Mouse (Mus musculus) midbrain, embryonic 12.5 days (tissue): ENCODE data around the gene Nol3. TPM values are rescaled to one million over a fixed set of nuclear protein-coding genes. Genes with fewer than 3 reads are reported as not detected.
A peak's percentile ranks its signal among the peaks of the same experiment; 100 is the strongest.

Experiments
- ATAC-seq: fragments of 200-750 bp; cut with Nextera tagmentation; 2 replicates; pipeline ENCODE4 v1.8.0; 2017; ENCODE audit warnings: low read depth, moderate TSS enrichment, moderate library complexity; ENCODE audit not compliant: low FRiP score
- H3K27ac ChIP-seq: fragments of 300-500 bp; sonication (generic); replicated peaks from 2 replicates; pipeline ENCODE4 v1.5.1; 2016; ENCODE audit warnings: mild to moderate bottlenecking
- H3K27me3 ChIP-seq: fragments of 300-500 bp; sonication (generic); 2 replicates; pipeline ENCODE4 v1.6.1; 2016; ENCODE audit warnings: mild to moderate bottlenecking
- H3K36me3 ChIP-seq: fragments of 300-500 bp; sonication (generic); 2 replicates; pipeline ENCODE4 v1.6.1; 2016
- H3K4me1 ChIP-seq: fragments of 300-500 bp; sonication (generic); 2 replicates; pipeline ENCODE4 v1.6.1; 2016
- H3K4me2 ChIP-seq: fragments of 300-500 bp; sonication (generic); replicated peaks from 2 replicates; pipeline ENCODE4 v1.6.1; 2016; ENCODE audit warnings: mild to moderate bottlenecking, moderate library complexity
- H3K4me3 ChIP-seq: fragments of 300-500 bp; sonication (generic); 2 replicates; pipeline ENCODE4 v1.5.1; 2016; ENCODE audit warnings: mild to moderate bottlenecking
- H3K9ac ChIP-seq: fragments of 300-500 bp; sonication (generic); replicated peaks from 2 replicates; pipeline ENCODE4 v1.6.1; 2016; ENCODE audit warnings: mild to moderate bottlenecking, moderate library complexity
- H3K9me3 ChIP-seq: fragments of 300-500 bp; sonication (generic); 2 replicates; pipeline ENCODE4 v1.6.1; 2016; ENCODE audit warnings: mild to moderate bottlenecking
- WGBS: fragments of 180-500 bp; shearing (Covaris S2); methylation state at CpG from one replicate; pipeline ENCODE4 v1.1.7; 2016; 5-methylcytosine and 5-hydroxymethylcytosine counted together
- polyA plus RNA-seq: library from polyadenylated mRNA; unstranded; fragments of >200 nt; fragmentation: Nextera tagmentation; extraction: Ambion mirVana; gene quantifications from 2 replicates; pipeline ENCODE4 v1.2.1, GENCODE M21; 2016

Gene Nol3
- polyA plus RNA-seq, 1 experiment from 2014 or later, result 3.3 TPM

- H3K27ac ChIP-seq, result peak within 1 kb of the TSS; percentile 46; the same call in 1 of the 2 replicates
- no peaks in the 10 kb centered on the region for H3K9me3 ChIP-seq
- peak within 1 kb of the TSS; percentile 12; the same call in 1 of the 2 replicates for H3K4me3 ChIP-seq
- H3K4me2 ChIP-seq, result peak within 1 kb of the TSS; percentile 42
- H3K9ac ChIP-seq, result peak within 1 kb of the TSS; percentile 37
- ATAC-seq, result peak; percentile 39
- H3K36me3 ChIP-seq, result peaks cover 78% of the 10 kb centered on the region
- H3K4me1 ChIP-seq, result peaks cover 12% of the 10 kb centered on the region
- WGBS, result 10% methylated on average over 27 of the region's 30 CpGs
- H3K27me3 ChIP-seq, result no peaks in the 10 kb centered on the region
These were observed 29.5 kb downstream of the Nol3 start, which contains the start of gene Elmo3 for GRCm38 (mm10) chr8:105305211-105306145. Gene Elmo3, plus strand, starts transcription at chr8:105305601.

- 61% methylated on average over 5 of the region's 5 CpGs for WGBS
- Histone ChIP-seq H3K36me3 (peaks cover 71% of the 10 kb centered on the region), H3K27me3 (no peaks in the 10 kb centered on the region), H3K9me3 (no peaks in the 10 kb centered on the region), H3K4me1 (peaks cover 12% of the 10 kb centered on the region), H3K4me2 (peak overlapping the region; percentile 42), H3K4me3 (0 out of 2 replicates have a peak overlapping the region, but pooled peaks have one; percentile 12), H3K9ac (no peak overlapping the region), H3K27ac (peak overlapping the region; percentile 46; the same call in 1 of the 2 replicates)
- ATAC-seq, result peak; percentile 11; the same call in 1 of the 2 replicates
These were observed 30.3 kb downstream of the Nol3 start for GRCm38 (mm10) chr8:105306146-105306691.

GRCm38 (mm10) chr8:105307670-105308069 is 31.7 kb downstream of the Nol3 start:
- WGBS, result 95% methylated on average over 13 of the region's 13 CpGs

GRCm38 (mm10) chr8:105308428-105308827 is 32.5 kb downstream of the Nol3 start:
- ATAC-seq, result no peak
- Histone ChIP-seq H3K9me3 (no peaks in the 10 kb centered on the region), H3K4me2 (no peak overlapping the region), H3K9ac (no peak overlapping the region), H3K27ac (no peak overlapping the region), H3K36me3 (peaks cover 64% of the 10 kb centered on the region), H3K4me1 (peaks cover 12% of the 10 kb centered on the region), H3K27me3 (no peaks in the 10 kb centered on the region), H3K4me3 (no peak overlapping the region)
- 95% methylated on average over 10 of the region's 10 CpGs for WGBS

More at GRCm38 (mm10) chr8:105307670-105308069, 31.7 kb downstream of the Nol3 start:
- no peak overlapping the region for H3K4me3 ChIP-seq
- H3K9ac ChIP-seq, result no peak overlapping the region
- H3K27me3 ChIP-seq, result no peaks in the 10 kb centered on the region
- no peak overlapping the region for H3K4me2 ChIP-seq
- no peak for ATAC-seq
- peaks cover 63% of the 10 kb centered on the region for H3K36me3 ChIP-seq
- H3K4me1 ChIP-seq, result peaks cover 12% of the 10 kb centered on the region
- no peak overlapping the region for H3K27ac ChIP-seq
- H3K9me3 ChIP-seq, result no peaks in the 10 kb centered on the region

- H3K9me3 ChIP-seq, result no peaks in the 10 kb centered on the region
- WGBS, result 82% methylated on average over 15 of the region's 15 CpGs
- peaks cover 64% of the 10 kb centered on the region for H3K36me3 ChIP-seq
- no peak overlapping the region for H3K4me3 ChIP-seq
- H3K4me2 ChIP-seq, result no peak overlapping the region
- no peak overlapping the region for H3K9ac ChIP-seq
- H3K27me3 ChIP-seq, result no peaks in the 10 kb centered on the region
- peaks cover 12% of the 10 kb centered on the region for H3K4me1 ChIP-seq
- ATAC-seq, result no peak
- H3K27ac ChIP-seq, result no peak overlapping the region
These were observed 33.4 kb downstream of the Nol3 start for GRCm38 (mm10) chr8:105309142-105309847.

GRCm38 (mm10) chr8:105310118-105310517 is 34.2 kb downstream of the Nol3 start:
- H3K36me3 ChIP-seq, result peaks cover 66% of the 10 kb centered on the region
- no peak for ATAC-seq
- WGBS, result 87% methylated on average over 8 of the region's 8 CpGs
- no peaks in the 10 kb centered on the region for H3K9me3 ChIP-seq
- H3K4me1 ChIP-seq, result peaks cover 12% of the 10 kb centered on the region
- H3K27ac ChIP-seq, result no peak overlapping the region
- no peak overlapping the region for H3K4me2 ChIP-seq
- H3K9ac ChIP-seq, result no peak overlapping the region
- H3K27me3 ChIP-seq, result no peaks in the 10 kb centered on the region
- no peak overlapping the region for H3K4me3 ChIP-seq

GRCm38 (mm10) chr8:105311718-105312117 is 35.8 kb downstream of the Nol3 start:
- no peak overlapping the region for H3K4me2 ChIP-seq
- no peak overlapping the region for H3K9ac ChIP-seq
- no peaks in the 10 kb centered on the region for H3K27me3 ChIP-seq
- no peak overlapping the region for H3K27ac ChIP-seq
- no peak overlapping the region for H3K4me3 ChIP-seq
- peaks cover 76% of the 10 kb centered on the region for H3K36me3 ChIP-seq
- 85% methylated on average over 1 of the region's 1 CpGs for WGBS
- no peak for ATAC-seq
- no peaks in the 10 kb centered on the region for H3K4me1 ChIP-seq
- H3K9me3 ChIP-seq, result no peaks in the 10 kb centered on the region

- ATAC-seq, result no peak
- no peak overlapping the region for H3K4me3 ChIP-seq
- no peak overlapping the region for H3K4me2 ChIP-seq
- 88% methylated on average over 8 of the region's 8 CpGs for WGBS
- H3K4me1 ChIP-seq, result no peaks in the 10 kb centered on the region
- H3K9ac ChIP-seq, result no peak overlapping the region
- H3K36me3 ChIP-seq, result peaks cover 73% of the 10 kb centered on the region
- no peak overlapping the region for H3K27ac ChIP-seq
- no peaks in the 10 kb centered on the region for H3K27me3 ChIP-seq
- no peaks in the 10 kb centered on the region for H3K9me3 ChIP-seq
These were observed 37.0 kb downstream of the Nol3 start for GRCm38 (mm10) chr8:105312891-105313481.

- Histone ChIP-seq H3K4me3 (no peak overlapping the region), H3K36me3 (peaks cover 72% of the 10 kb centered on the region)
These were observed 37.9 kb downstream of the Nol3 start for GRCm38 (mm10) chr8:105313622-105314402.

GRCm38 (mm10) chr8:105315073-105315769 is 39.3 kb downstream of the Nol3 start:
- WGBS, result 93% methylated on average over 18 of the region's 18 CpGs
- Histone ChIP-seq H3K27ac (no peak overlapping the region), H3K4me1 (no peaks in the 10 kb centered on the region), H3K4me2 (no peak overlapping the region), H3K9ac (no peak overlapping the region), H3K36me3 (peaks cover 65% of the 10 kb centered on the region), H3K4me3 (no peak overlapping the region), H3K9me3 (no peaks in the 10 kb centered on the region), H3K27me3 (no peaks in the 10 kb centered on the region)
- ATAC-seq, result no peak

More at GRCm38 (mm10) chr8:105313622-105314402, 37.9 kb downstream of the Nol3 start:
- WGBS, result 88% methylated on average over 9 of the region's 9 CpGs
- Histone ChIP-seq H3K9ac (no peak overlapping the region), H3K27me3 (no peaks in the 10 kb centered on the region), H3K4me1 (no peaks in the 10 kb centered on the region), H3K4me2 (no peak overlapping the region), H3K9me3 (no peaks in the 10 kb centered on the region), H3K27ac (no peak overlapping the region)
- no peak for ATAC-seq
